Comparison of ENCODE assay signal across 9 mouse cellular contexts in genomic region chr15:98628589-98629254, GRCm38 (mm10). TPM values are rescaled to one million over a fixed set of nuclear protein-coding genes. Genes with fewer than 3 reads are reported as not detected.
DNase-seq lines count a peak whose midpoint lies in the region.
"Had no signal": no experiment of that assay in that cellular context is flagged by ENCODE, and none has a peak within 500 bp of the region (broad histone marks: within the 10 kb centered on the region; RNA-seq: fewer than 3 reads in every experiment).

No protein-coding gene starts in this region.

- peak; percentile 53 for DNase-seq in gastrocnemius, postnatal 10 days
- DNase-seq in gastrocnemius, adult 18-20 months (ENCODE audit: low spot score): no peak
- peak; percentile 40 for DNase-seq in ES-CJ7 (ENCODE audit: low read depth, low spot score)
- peak; percentile 30 for DNase-seq in forelimb bud, embryonic 11.5 days (ENCODE audit: low read depth, low spot score)
- peak; percentile 32 to 61 for DNase-seq in lung, postnatal 4 days
- DNase-seq in spleen, postnatal 10 days (ENCODE audit: low spot score in 2 of 2): no peak
- no peak for DNase-seq in urinary bladder, postnatal 25 days (ENCODE audit: low spot score)
- DNase-seq in left cerebral cortex, adult 8-10 months (ENCODE audit: low spot score in 2 of 2): no peak

RNA-seq across cellular contexts. Expression of gene Cacnb3, which starts 1.9 kb away (rescaled TPM):
- total RNA-seq in gastrocnemius, postnatal 10 days (2021): 10 to 100 TPM; 12.0 to 15.4 TPM
- total RNA-seq in gastrocnemius, adult 18-20 months (2021): under 1 TPM; 0.64 to 0.85 TPM
- total RNA-seq in left cerebral cortex, adult 8-10 months (2022): 100 to 1,000 TPM; 212 to 229 (median 221) TPM

RNA-seq across cellular contexts. Expression of gene Adcy6, which starts 18.8 kb away (rescaled TPM):
- 10 to 100 TPM; 39.9 to 45.3 TPM for total RNA-seq in gastrocnemius, postnatal 10 days (2021)
- total RNA-seq in gastrocnemius, adult 18-20 months (2021): 10 to 100 TPM; 14.3 to 17.9 TPM
- 10 to 100 TPM; 39.7 to 46.1 (median 41.2) TPM for total RNA-seq in left cerebral cortex, adult 8-10 months (2022)

RNA-seq across cellular contexts. Expression of gene Ddx23, which starts 34.0 kb away (rescaled TPM):
- 10 to 100 TPM; 53.6 to 57.6 TPM for total RNA-seq in gastrocnemius, postnatal 10 days (2021)
- 10 to 100 TPM; 65.7 to 83.1 TPM for total RNA-seq in gastrocnemius, adult 18-20 months (2021)
- 10 to 100 TPM; 77.3 to 95.7 (median 87.1) TPM for total RNA-seq in left cerebral cortex, adult 8-10 months (2022)

RNA-seq across cellular contexts. Expression of gene Rnd1, which starts 48.5 kb away (rescaled TPM):
- 1 to 10 TPM in 1 of 2 experiments, under 1 TPM in 1; 0.49 to 1.9 TPM for total RNA-seq in gastrocnemius, postnatal 10 days (2021)
- 1 to 10 TPM; 2.8 to 3.2 TPM for total RNA-seq in gastrocnemius, adult 18-20 months (2021)
- 10 to 100 TPM; 15.6 to 22.9 (median 20.5) TPM for total RNA-seq in left cerebral cortex, adult 8-10 months (2022)

RNA-seq across cellular contexts. Expression of gene 4930415O20Rik, which starts 57.9 kb away (rescaled TPM):
- not detected for total RNA-seq in gastrocnemius, postnatal 10 days (2021)
- total RNA-seq in gastrocnemius, adult 18-20 months (2021): under 1 TPM in 1 of 2 experiments, not detected in 1; 0.91 TPM
- total RNA-seq in left cerebral cortex, adult 8-10 months (2022): not detected
- total RNA-seq: CH12.LX had no signal

Comparison
In these comparisons a context has a peak if more than half of its experiments do, and no peak if none do; other contexts are left out.
1. DNase-seq: peak in gastrocnemius, postnatal 10 days (single experiment), ES-CJ7 (single experiment), forelimb bud, embryonic 11.5 days (single experiment) and lung, postnatal 4 days (2 of 2); none in gastrocnemius, adult 18-20 months (single experiment), spleen, postnatal 10 days (0 of 2), urinary bladder, postnatal 25 days (single experiment) and left cerebral cortex, adult 8-10 months (0 of 2).
2. RNA of gene Cacnb3, which starts 1.9 kb away (total RNA-seq): 212 to 229 TPM in left cerebral cortex, adult 8-10 months; 12.0 to 15.4 TPM in gastrocnemius, postnatal 10 days and 0.64 to 0.85 TPM in gastrocnemius, adult 18-20 months; every median in the first group is over 10 times any median in the second.